Comparison of ENCODE assay signal across 22 mouse cellular contexts in the genomic region with DNA sequence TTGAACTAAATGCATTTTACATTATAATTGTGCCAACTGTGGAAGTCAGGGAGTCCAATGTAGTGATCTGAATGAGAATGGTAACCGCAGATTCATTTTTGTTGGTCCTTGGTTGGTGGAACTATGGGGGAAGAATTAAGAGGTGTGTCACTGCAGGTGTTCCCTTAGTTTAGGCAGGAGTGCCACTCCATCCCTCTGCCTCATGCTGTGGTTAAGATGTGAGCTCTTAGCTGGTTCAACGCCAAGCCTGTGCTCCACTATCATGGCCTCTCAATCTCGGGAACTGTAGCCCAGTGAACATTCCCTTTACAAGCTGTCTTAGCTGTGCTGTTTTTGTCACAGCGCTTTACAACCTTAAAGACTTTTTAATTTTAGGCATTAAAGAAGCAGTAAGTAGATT. TPM values are rescaled to one million over a fixed set of nuclear protein-coding genes. Genes with fewer than 3 reads are reported as not detected.
"Had no signal": no experiment of that assay in that cellular context is flagged by ENCODE, and none has a peak within 500 bp of the region (broad histone marks: within the 10 kb centered on the region; RNA-seq: fewer than 3 reads in every experiment).

No protein-coding gene starts in this region.

- H3K27me3 ChIP-seq: limb, embryonic 12.5 days; limb, embryonic 15.5 days; midbrain, embryonic 12.5 days; midbrain, embryonic 15.5 days; neural tube, embryonic 12.5 days; neural tube, embryonic 15.5 days; stomach, embryonic 15.5 days had no signal

- H3K9ac ChIP-seq: limb, embryonic 12.5 days; limb, embryonic 15.5 days; liver, embryonic 14.5 days; liver, postnatal 0 days; lung, embryonic 14.5 days; midbrain, embryonic 12.5 days; midbrain, embryonic 15.5 days; neural tube, embryonic 12.5 days; neural tube, embryonic 15.5 days; stomach, embryonic 15.5 days had no signal

- H3K4me3 ChIP-seq: limb, embryonic 12.5 days; limb, embryonic 15.5 days; midbrain, embryonic 12.5 days; midbrain, embryonic 15.5 days; neural tube, embryonic 12.5 days; neural tube, embryonic 15.5 days; stomach, embryonic 15.5 days had no signal

- H3K4me1 ChIP-seq: limb, embryonic 12.5 days; limb, embryonic 15.5 days; midbrain, embryonic 12.5 days; midbrain, embryonic 15.5 days; neural tube, embryonic 12.5 days; neural tube, embryonic 15.5 days; stomach, embryonic 15.5 days had no signal

- H3K27ac ChIP-seq: limb, embryonic 12.5 days; limb, embryonic 15.5 days; liver, embryonic 14.5 days; macrophage; midbrain, embryonic 12.5 days; midbrain, embryonic 15.5 days; neural tube, embryonic 12.5 days; neural tube, embryonic 15.5 days; stomach, embryonic 15.5 days had no signal

- DNase-seq: kidney, adult 8-10 months; left cerebral cortex, postnatal 4 days; liver, postnatal 0 days; lung, embryonic 14.5 days; retina, postnatal 1 day; right cerebral cortex, postnatal 25 days; spleen, adult 18-20 months; thymus, adult 2 months; thymus, postnatal 14 days; thymus, postnatal 4 days had no signal

- H3K9me3 ChIP-seq: limb, embryonic 12.5 days; limb, embryonic 15.5 days; midbrain, embryonic 12.5 days; midbrain, embryonic 15.5 days; neural tube, embryonic 12.5 days; neural tube, embryonic 15.5 days; stomach, embryonic 15.5 days had no signal

- ATAC-seq: intestine, postnatal 0 days; liver, postnatal 0 days; lung, postnatal 0 days; midbrain, embryonic 15.5 days had no signal

- H3K4me2 ChIP-seq: limb, embryonic 12.5 days; limb, embryonic 15.5 days; liver, embryonic 11.5 days; lung, embryonic 14.5 days; midbrain, embryonic 12.5 days; midbrain, embryonic 15.5 days; neural tube, embryonic 12.5 days; neural tube, embryonic 15.5 days; stomach, embryonic 15.5 days had no signal

RNA-seq across cellular contexts. Expression of gene Cmya5, which starts 18.8 kb away (rescaled TPM):
- polyA plus RNA-seq: midbrain, embryonic 12.5 days had no signal
